20 mouse cellular contexts compared by ENCODE assay signal in the genomic region with DNA sequence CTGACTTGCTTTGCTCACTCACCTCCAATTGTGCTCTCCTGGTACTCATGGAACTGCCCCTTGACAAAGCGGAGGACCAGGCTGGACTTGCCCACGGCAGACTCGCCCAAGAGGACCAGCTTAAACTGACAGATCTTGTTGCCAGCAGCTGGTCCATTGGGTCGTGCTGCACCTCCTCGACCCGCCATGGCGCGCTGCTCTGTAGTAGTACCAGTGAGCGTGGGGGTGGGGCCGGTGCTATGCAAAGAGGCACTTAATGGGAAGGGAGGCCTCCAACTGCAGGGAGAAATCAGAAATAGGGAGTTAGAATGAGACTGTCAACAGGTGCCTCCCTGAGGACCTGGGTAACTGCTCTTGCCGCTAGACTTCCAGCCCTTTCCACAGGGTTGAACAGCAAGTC. TPM values are rescaled to one million over a fixed set of nuclear protein-coding genes. Genes with fewer than 3 reads are reported as not detected.
DNase-seq lines count a peak whose midpoint lies in the region; ATAC-seq and TF ChIP-seq lines count a peak whose summit lies in the region.
"Had no signal": no experiment of that assay in that cellular context is flagged by ENCODE, and none has a peak within 500 bp of the region (broad histone marks: within the 10 kb centered on the region; RNA-seq: fewer than 3 reads in every experiment).

No protein-coding gene starts in this region.

- DNase-seq in frontal cortex, postnatal 10 days (ENCODE audit: low spot score in 2 of 2): no peak
- no peak for DNase-seq in right cerebral cortex, postnatal 4 days
- DNase-seq: adrenal gland, postnatal 14 days; cerebellum, adult 11 months; gastrocnemius, postnatal 14 days; thymus, postnatal 36 days had no signal

- H3K4me2 ChIP-seq in intestine, embryonic 16.5 days (ENCODE audit: low read depth, low read length): no peak overlapping the region
- H3K4me2 ChIP-seq in intestine, embryonic 15.5 days (replicated peaks): no peak overlapping the region
- H3K4me2 ChIP-seq in liver, embryonic 12.5 days: no peak overlapping the region
- H3K4me2 ChIP-seq: forebrain, embryonic 13.5 days; lung, embryonic 15.5 days; midbrain, embryonic 13.5 days; neural tube, embryonic 13.5 days had no signal

- peaks cover 37% of the 10 kb centered on the region for H3K4me1 ChIP-seq in intestine, embryonic 16.5 days (ENCODE audit: control insufficient read depth, insufficient read depth, low read length)
- H3K4me1 ChIP-seq in intestine, embryonic 15.5 days (replicated peaks): peaks cover 26% of the 10 kb centered on the region
- peaks cover 5% of the 10 kb centered on the region for H3K4me1 ChIP-seq in ES-Bruce4 (ENCODE audit: control insufficient read depth, insufficient read depth, low read length)
- peaks cover 56% of the 10 kb centered on the region for H3K4me1 ChIP-seq in liver, embryonic 12.5 days

- WGBS in intestine, embryonic 16.5 days: 81% methylated on average over 11 of the region's 11 CpGs
- WGBS in intestine, embryonic 15.5 days: 88% methylated on average over 11 of the region's 11 CpGs
- 79% methylated on average over 11 of the region's 11 CpGs for WGBS in liver, embryonic 12.5 days (ENCODE audit: insufficient replicate concordance)

- H3K36me3 ChIP-seq in intestine, embryonic 16.5 days (ENCODE audit: control insufficient read depth, insufficient read depth, low read length): peaks cover 3% of the 10 kb centered on the region
- peaks cover 23% of the 10 kb centered on the region for H3K36me3 ChIP-seq in intestine, embryonic 15.5 days
- peaks cover 11% of the 10 kb centered on the region for H3K36me3 ChIP-seq in ES-Bruce4 (ENCODE audit: control insufficient read depth, insufficient read depth, low read length, poor library complexity, severe bottlenecking)
- H3K36me3 ChIP-seq in liver, embryonic 12.5 days: peaks cover 79% of the 10 kb centered on the region

- TF ChIP-seq POLR2A in ES-Bruce4 (IDR thresholded peaks at IDR 0.05; ENCODE audit: insufficient read depth, low read length): no peak

- peak overlapping the region; percentile 21; the same call in 1 of the 2 replicates for H3K27ac ChIP-seq in intestine, embryonic 16.5 days (ENCODE audit: low read length)
- no peak overlapping the region for H3K27ac ChIP-seq in intestine, embryonic 15.5 days
- H3K27ac ChIP-seq in ES-Bruce4 (ENCODE audit: insufficient read depth, low read length): 0 out of 2 replicates have a peak overlapping the region, but pooled peaks have one; percentile 25
- H3K27ac ChIP-seq in liver, embryonic 12.5 days: peak overlapping the region; percentile 16; the same call in 1 of the 2 replicates
- H3K27ac ChIP-seq: forebrain, embryonic 13.5 days had no signal

- no peaks in the 10 kb centered on the region for H3K9me3 ChIP-seq in intestine, embryonic 16.5 days (ENCODE audit: control insufficient read depth, low read length)
- no peaks in the 10 kb centered on the region for H3K9me3 ChIP-seq in intestine, embryonic 15.5 days
- H3K9me3 ChIP-seq in ES-Bruce4 (replicated peaks; ENCODE audit: control insufficient read depth, insufficient read depth, low read length, poor library complexity, severe bottlenecking): no peaks in the 10 kb centered on the region
- H3K9me3 ChIP-seq in liver, embryonic 12.5 days (replicated peaks): no peaks in the 10 kb centered on the region
- H3K9me3 ChIP-seq: forebrain, embryonic 13.5 days; lung, embryonic 15.5 days; midbrain, embryonic 13.5 days; neural tube, embryonic 13.5 days had no signal

- no peak for TF ChIP-seq CTCF in ES-Bruce4 (IDR thresholded peaks at IDR 0.05; ENCODE audit: low read depth, low read length)

- H3K9ac ChIP-seq in intestine, embryonic 16.5 days (ENCODE audit: low read depth, low read length): no peak overlapping the region
- H3K9ac ChIP-seq in intestine, embryonic 15.5 days: no peak overlapping the region
- no peak overlapping the region for H3K9ac ChIP-seq in ES-Bruce4 (ENCODE audit: low read depth, poor library complexity, severe bottlenecking)
- no peak overlapping the region for H3K9ac ChIP-seq in liver, embryonic 12.5 days
- H3K9ac ChIP-seq: forebrain, embryonic 13.5 days; lung, embryonic 15.5 days; midbrain, embryonic 13.5 days; neural tube, embryonic 13.5 days had no signal

- no peaks in the 10 kb centered on the region for H3K27me3 ChIP-seq in intestine, embryonic 16.5 days (replicated peaks; ENCODE audit: control insufficient read depth, insufficient read depth, low read length)
- no peaks in the 10 kb centered on the region for H3K27me3 ChIP-seq in intestine, embryonic 15.5 days (replicated peaks)
- H3K27me3 ChIP-seq in ES-Bruce4 (ENCODE audit: control insufficient read depth, insufficient read depth, low read length, poor library complexity, severe bottlenecking): no peaks in the 10 kb centered on the region
- H3K27me3 ChIP-seq in liver, embryonic 12.5 days (replicated peaks): no peaks in the 10 kb centered on the region
- H3K27me3 ChIP-seq: forebrain, embryonic 13.5 days; lung, embryonic 15.5 days; midbrain, embryonic 13.5 days; neural tube, embryonic 13.5 days; Patski had no signal

- H3K4me3 ChIP-seq in intestine, embryonic 16.5 days (ENCODE audit: low read length): no peak overlapping the region
- H3K4me3 ChIP-seq in intestine, embryonic 15.5 days (replicated peaks): no peak overlapping the region
- peak overlapping the region; percentile 30; the same call in 1 of the 2 replicates for H3K4me3 ChIP-seq in ES-Bruce4 (ENCODE audit: low read depth, low read length)
- H3K4me3 ChIP-seq in liver, embryonic 12.5 days: no peak overlapping the region
- H3K4me3 ChIP-seq: forebrain, embryonic 13.5 days; lung, embryonic 15.5 days; midbrain, embryonic 13.5 days; neural tube, embryonic 13.5 days had no signal

- ATAC-seq in frontal cortex, adult (ENCODE audit: low TSS enrichment): 0 out of 2 replicates have a peak, but pooled peaks have one; percentile 1
- no peak for ATAC-seq in intestine, embryonic 16.5 days
- no peak for ATAC-seq in intestine, embryonic 15.5 days
- no peak for ATAC-seq in liver, embryonic 12.5 days
- no peak for ATAC-seq in granulocyte monocyte progenitor cell, adult 5-6 weeks (replicated peaks; ENCODE audit: poor library complexity, severe bottlenecking)
- ATAC-seq: forebrain, embryonic 13.5 days; midbrain, embryonic 13.5 days; Patski had no signal

- TF ChIP-seq EP300 in ES-Bruce4 (IDR thresholded peaks at IDR 0.05; ENCODE audit: insufficient read depth, low read depth, low read length): no peak

RNA-seq across cellular contexts. Expression of a gene that starts 6.2 kb away (rescaled TPM):
- 0.29 TPM in 1 of 2 replicates, not detected in the other for polyA plus RNA-seq in intestine, embryonic 16.5 days (2015; fragmentation: Nextera tagmentation; extraction: Ambion mirVana)
- 0.40 and 0.54 TPM in 2 replicates for polyA plus RNA-seq in intestine, embryonic 15.5 days (2015; fragmentation: Nextera tagmentation; extraction: Ambion mirVana)
- not detected in 2 replicates for polyA plus RNA-seq in ES-Bruce4 (2011; ENCODE audit: insufficient read depth, insufficient read length, low read depth, missing spikeins)
- 0.29 and 0.33 TPM in 2 replicates for polyA plus RNA-seq in liver, embryonic 12.5 days (2016; fragmentation: Nextera tagmentation; extraction: Ambion mirVana)
- not detected in 2 replicates for total RNA-seq in granulocyte monocyte progenitor cell, adult 5-6 weeks (2014; fragmentation: Nextera tagmentation)
- not detected in 2 replicates for total RNA-seq in granulocyte monocyte progenitor cell, adult 5-6 weeks (2017)
- total RNA-seq: adrenal gland, postnatal 14 days; gastrocnemius, postnatal 14 days; left cerebral cortex, postnatal 14 days had no signal
- polyA plus RNA-seq: embryonic facial prominence, embryonic 11.5 days; forebrain, embryonic 13.5 days; large intestine, adult 2 months had no signal

RNA-seq across cellular contexts. Expression of a gene that starts 7.6 kb away (rescaled TPM):
- 38.7 and 40.7 TPM in 2 replicates for polyA plus RNA-seq in intestine, embryonic 16.5 days (2015; fragmentation: Nextera tagmentation; extraction: Ambion mirVana)
- 48.2 and 51.9 TPM in 2 replicates for polyA plus RNA-seq in intestine, embryonic 15.5 days (2015; fragmentation: Nextera tagmentation; extraction: Ambion mirVana)
- polyA plus RNA-seq in ES-Bruce4 (2011; ENCODE audit: insufficient read depth, insufficient read length, low read depth, missing spikeins): 61.3 and 63.1 TPM in 2 replicates
- 39.4 and 40.2 TPM in 2 replicates for polyA plus RNA-seq in liver, embryonic 12.5 days (2016; fragmentation: Nextera tagmentation; extraction: Ambion mirVana)
- 50.0 and 54.4 TPM in 2 replicates for total RNA-seq in granulocyte monocyte progenitor cell, adult 5-6 weeks (2014; fragmentation: Nextera tagmentation)
- 26.0 and 34.5 TPM in 2 replicates for total RNA-seq in granulocyte monocyte progenitor cell, adult 5-6 weeks (2017)

RNA-seq across cellular contexts. Expression of a gene that starts 15.8 kb away (rescaled TPM):
- 3.4 TPM in 2 replicates for polyA plus RNA-seq in intestine, embryonic 16.5 days (2015; fragmentation: Nextera tagmentation; extraction: Ambion mirVana)
- 2.7 and 3.2 TPM in 2 replicates for polyA plus RNA-seq in intestine, embryonic 15.5 days (2015; fragmentation: Nextera tagmentation; extraction: Ambion mirVana)
- 1.5 and 1.8 TPM in 2 replicates for polyA plus RNA-seq in ES-Bruce4 (2011; ENCODE audit: insufficient read depth, insufficient read length, low read depth, missing spikeins)
- 1.5 and 2.1 TPM in 2 replicates for polyA plus RNA-seq in liver, embryonic 12.5 days (2016; fragmentation: Nextera tagmentation; extraction: Ambion mirVana)
- total RNA-seq in granulocyte monocyte progenitor cell, adult 5-6 weeks (2014; fragmentation: Nextera tagmentation): 4.7 and 13.9 TPM in 2 replicates
- 8.2 and 17.3 TPM in 2 replicates for total RNA-seq in granulocyte monocyte progenitor cell, adult 5-6 weeks (2017)

RNA-seq across cellular contexts. Expression of a gene that starts 18.1 kb away (rescaled TPM):
- 41.1 and 41.6 TPM in 2 replicates for polyA plus RNA-seq in intestine, embryonic 16.5 days (2015; fragmentation: Nextera tagmentation; extraction: Ambion mirVana)
- polyA plus RNA-seq in intestine, embryonic 15.5 days (2015; fragmentation: Nextera tagmentation; extraction: Ambion mirVana): 26.1 and 26.3 TPM in 2 replicates
- polyA plus RNA-seq in ES-Bruce4 (2011; ENCODE audit: insufficient read depth, insufficient read length, low read depth, missing spikeins): 95.2 and 95.3 TPM in 2 replicates
- polyA plus RNA-seq in liver, embryonic 12.5 days (2016; fragmentation: Nextera tagmentation; extraction: Ambion mirVana): 15.9 and 18.1 TPM in 2 replicates
- 116 and 132 TPM in 2 replicates for total RNA-seq in granulocyte monocyte progenitor cell, adult 5-6 weeks (2014; fragmentation: Nextera tagmentation)
- 103 and 113 TPM in 2 replicates for total RNA-seq in granulocyte monocyte progenitor cell, adult 5-6 weeks (2017)

RNA-seq across cellular contexts. Expression of a gene that starts 27.6 kb away (rescaled TPM):
- 0.20 and 0.31 TPM in 2 replicates for polyA plus RNA-seq in intestine, embryonic 16.5 days (2015; fragmentation: Nextera tagmentation; extraction: Ambion mirVana)
- polyA plus RNA-seq in intestine, embryonic 15.5 days (2015; fragmentation: Nextera tagmentation; extraction: Ambion mirVana): 0.11 TPM in 2 replicates
- polyA plus RNA-seq in ES-Bruce4 (2011; ENCODE audit: insufficient read depth, insufficient read length, low read depth, missing spikeins): 1.0 and 1.9 TPM in 2 replicates
- 0.32 TPM in 1 of 2 replicates, not detected in the other for polyA plus RNA-seq in liver, embryonic 12.5 days (2016; fragmentation: Nextera tagmentation; extraction: Ambion mirVana)
- not detected in 2 replicates for total RNA-seq in granulocyte monocyte progenitor cell, adult 5-6 weeks (2014; fragmentation: Nextera tagmentation)
- total RNA-seq in granulocyte monocyte progenitor cell, adult 5-6 weeks (2017): 0.26 TPM in 1 of 2 replicates, not detected in the other
- total RNA-seq: adrenal gland, postnatal 14 days had no signal
- polyA plus RNA-seq: Patski had no signal
